Mouse (Mus musculus) kidney, postnatal 36 days (tissue): ENCODE results near the gene Zfp706.
A peak's percentile ranks its signal among the peaks of the same experiment; 100 is the strongest.
"Not testable (repeated sequence)": the region's sequence is repeated elsewhere in the genome, so short reads cannot be mapped to it uniquely, and the experiment has no call there.

Source experiments
- DNase-seq, 2 experiments: peaks; one replicate each; pipeline ENCODE4 v3.0.0; 2021 to 2022; ENCODE audit warnings: mixed read lengths in 2 of 2

The Zfp706 gene

DNA sequence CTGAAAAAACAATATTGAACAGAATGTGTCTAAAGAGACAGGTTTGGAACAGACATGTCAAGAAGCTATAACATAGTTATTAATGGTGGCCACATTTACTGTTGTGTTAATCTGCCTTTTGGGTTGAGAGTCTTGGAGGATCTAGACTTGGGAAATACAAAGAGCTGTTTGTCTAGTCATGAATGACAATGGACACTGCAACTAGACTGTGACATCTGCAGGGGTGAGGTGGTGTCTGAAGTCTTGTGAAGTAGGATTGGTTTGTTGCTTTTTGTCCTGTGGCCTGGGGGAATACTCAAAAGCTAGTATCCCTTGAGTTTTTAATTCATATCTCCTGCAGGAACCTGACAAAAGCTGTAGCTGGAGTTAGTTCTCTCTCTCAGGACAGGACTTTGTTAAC, 973 bp upstream of the Zfp706 start:
- DNase-seq: no peak

DNA sequence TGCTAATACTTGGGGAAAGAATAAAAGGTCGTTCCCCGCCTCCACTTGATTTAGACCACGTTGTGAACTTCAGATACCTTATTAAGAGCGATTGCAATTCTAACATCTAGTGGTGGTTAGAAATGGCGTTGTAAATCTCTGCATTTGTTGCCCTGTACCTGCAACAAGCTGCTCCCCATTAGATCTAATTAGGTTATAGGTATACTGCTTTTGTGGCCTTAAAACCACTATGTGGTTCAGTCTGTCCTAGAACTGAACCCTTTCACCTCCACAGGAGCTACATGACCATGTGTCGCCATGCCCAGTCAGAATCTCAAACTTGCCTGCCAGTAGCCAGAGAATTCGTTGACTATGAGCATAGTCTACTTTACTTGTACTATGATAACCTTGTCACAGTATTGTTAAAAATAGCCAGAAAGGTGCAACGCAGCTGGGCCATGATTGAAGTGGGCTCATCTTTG, 416 bp upstream of the Zfp706 start:
- no peak for DNase-seq

DNA sequence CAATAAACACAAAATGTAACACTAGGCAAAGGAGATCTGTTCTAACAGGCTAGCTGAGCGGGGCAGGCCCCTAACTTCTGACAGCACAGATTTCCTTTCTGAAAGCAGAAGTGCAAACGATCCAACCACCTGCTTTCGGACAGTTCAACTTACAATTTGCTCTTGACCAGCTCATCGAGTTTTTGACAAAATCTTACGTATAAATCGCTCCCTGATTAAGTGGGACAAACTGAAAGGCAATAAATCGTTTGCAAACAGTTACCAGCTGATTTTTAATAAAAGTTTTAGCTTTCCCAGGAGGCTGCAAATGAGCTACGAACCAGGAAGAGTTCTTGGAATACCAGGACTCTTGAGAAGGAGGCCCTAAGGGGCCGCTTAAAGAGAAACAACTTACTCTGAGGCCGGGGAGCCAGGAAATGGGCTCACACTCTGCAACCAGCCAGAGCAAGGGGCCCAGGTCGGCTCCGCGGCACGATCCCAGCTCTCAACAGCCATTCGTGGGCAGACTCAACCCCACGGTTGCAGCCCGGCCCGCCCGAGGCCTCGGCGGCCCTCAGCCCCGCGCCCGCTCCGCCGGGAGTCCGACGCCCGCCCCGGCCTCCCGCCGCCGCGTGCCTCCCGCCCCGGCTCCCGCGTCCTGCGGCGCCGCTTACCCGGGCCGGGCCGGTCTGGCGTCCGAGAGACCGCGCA, 953 bp downstream of the Zfp706 start:
- DNase-seq: peak in 1 of 2 experiments; percentile 58

DNA sequence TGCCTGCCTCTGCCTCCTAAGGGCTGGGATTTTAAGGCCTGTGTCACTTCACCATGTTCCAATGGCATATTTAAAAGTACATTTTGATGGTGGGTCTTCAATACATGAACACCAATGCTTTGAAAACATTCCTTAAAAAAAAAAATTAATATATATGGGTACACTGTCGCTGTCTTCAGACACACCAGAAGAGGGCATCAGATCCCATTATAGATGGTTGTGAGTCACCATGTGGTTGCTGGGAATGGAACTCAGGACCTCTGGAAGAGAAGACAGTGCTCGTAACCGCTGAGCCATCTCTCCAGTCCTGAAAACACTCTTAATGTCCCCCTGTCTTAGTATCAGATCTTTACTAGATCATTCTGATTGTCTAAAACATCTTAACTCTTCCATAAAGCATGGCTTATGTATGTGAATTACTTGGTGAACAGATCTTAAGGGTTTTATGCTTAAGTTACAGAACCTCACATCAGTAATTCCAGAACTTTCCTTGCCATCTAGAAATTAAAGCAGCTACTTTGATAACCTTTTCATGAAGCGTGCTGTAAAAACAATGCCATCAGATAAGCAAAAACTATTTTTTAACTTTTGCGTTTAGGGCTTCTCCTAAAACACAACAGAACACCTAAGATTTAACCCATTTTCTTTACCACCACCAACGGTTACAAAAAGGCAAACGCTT, 1.6 kb downstream of the Zfp706 start:
- no peak for DNase-seq

DNA sequence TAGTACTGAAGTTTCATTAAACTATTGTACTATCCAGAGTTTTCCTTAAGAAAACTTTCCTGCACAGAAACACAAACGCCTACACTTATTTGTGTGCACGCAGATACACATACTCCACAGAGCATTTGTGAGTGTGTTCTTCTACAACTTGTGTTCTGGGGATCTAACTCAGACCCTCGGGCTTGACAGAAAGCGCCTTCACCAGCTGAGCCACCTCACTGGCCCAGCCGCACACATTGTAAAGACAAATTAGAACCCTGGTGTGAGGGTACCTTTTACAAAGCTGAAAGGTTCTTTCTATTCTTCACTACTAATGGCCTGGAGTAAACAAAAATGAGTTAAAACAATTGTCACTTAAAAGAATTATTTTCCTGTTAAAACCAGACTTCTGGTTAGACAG, 2.7 kb downstream of the Zfp706 start:
- DNase-seq: no peak

DNA sequence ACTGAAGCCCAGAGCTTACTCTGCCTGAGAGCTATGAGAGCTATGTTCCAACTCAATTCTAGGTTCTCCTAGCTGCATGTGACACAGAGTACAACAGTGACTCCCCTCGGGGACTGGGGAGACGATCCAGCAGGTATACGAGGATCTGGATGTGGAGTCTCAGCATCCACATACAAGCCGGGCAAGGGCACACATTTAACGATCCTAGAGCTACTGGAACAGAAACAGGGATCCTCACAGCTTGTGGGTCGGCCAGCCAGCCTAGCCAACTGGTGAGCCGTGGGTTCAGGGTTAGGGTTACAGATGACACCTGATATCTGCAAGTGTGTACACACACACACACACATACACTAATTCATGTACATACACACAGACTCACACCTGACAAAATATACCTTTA, 5.3 kb downstream of the Zfp706 start:
- no peak for DNase-seq

DNA sequence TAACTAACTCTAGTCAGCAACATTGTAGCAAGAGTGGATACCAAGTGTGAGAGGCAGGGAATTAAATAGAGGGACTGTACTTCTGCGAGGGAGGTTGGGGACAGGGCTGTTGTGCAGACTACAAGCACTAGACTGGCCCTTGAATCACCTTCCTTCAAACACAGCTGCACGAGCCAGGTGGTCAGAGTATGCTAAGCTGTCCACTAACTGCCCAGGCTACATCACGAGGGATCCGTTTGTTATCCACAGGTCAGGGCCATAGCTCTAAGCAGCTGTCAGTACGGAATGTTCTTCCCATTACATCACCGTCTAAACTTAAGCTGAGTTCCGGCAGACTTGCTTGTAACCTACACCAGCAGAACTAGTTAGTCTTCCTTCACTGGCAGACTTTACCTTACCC, 8.0 kb downstream of the Zfp706 start:
- DNase-seq: not testable (repeated sequence)

DNA sequence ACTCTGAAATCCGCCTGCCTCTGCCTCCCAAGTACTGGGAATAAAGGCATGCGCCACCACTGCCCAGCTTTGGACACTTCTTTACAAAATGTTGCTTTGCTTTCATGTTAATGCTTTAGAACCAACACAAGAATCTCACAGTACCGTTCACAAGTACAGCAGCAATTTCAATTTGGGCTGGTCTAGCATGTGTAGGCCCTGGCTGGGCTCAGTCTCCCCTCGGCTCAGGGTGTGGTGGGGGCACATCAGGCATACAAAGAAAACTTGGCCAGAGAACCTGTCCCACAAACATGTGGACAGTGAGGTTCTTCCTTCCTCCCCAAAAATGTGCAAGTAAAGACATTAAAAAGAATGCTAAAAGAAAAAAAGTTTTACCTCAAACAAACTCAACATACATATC, 12.4 kb downstream of the Zfp706 start:
- DNase-seq: no peak

DNA sequence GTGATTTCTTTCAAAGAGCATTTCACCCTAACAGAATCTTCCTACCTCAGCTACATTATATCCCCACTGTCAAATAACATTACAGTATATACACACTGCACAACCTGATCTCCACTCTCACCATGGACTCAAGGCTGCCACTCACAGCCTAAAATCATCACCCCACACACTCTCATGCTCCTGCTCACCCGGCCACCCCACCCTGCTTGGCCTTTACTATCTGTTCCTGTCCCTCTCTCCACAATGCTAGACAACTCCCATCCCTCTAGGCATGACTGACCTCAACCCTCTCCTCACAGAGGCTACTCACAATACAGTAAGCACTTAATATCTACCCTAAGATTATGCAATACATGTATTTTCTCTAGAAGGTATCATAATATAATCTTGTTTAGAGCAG, 12.9 kb downstream of the Zfp706 start:
- no peak for DNase-seq

DNA sequence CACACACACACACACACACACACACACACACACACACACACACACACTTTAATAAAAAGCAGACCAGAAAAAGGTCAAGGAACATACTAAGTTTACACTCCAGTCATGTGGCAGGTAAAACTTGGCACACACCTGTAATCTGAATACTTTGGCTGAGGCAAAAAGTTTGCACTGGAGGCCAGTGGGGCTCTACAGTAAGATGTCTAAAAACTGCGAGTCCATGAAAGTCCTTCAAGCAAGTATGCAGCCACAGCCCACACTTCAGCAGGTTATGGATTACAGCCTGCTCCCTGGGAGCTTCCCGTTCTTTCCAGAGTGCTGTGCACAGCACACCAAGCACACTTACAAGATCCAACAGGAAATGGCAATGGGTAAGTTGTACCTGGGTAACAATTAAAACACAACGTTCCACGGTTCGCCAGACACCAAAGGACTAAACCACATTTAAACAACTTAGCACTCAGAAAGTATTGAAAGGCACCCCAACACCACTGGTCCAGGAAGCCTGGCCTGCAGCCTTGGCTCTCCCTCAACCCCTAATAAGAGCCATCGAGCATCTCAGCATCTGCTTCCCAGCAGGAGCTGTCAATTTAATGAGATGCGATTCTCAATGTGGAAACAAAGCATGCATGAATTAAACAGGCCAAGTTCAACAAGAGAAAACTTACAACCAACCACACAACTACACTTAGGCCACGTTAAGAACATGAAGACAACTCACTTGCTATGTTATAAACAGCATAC, 14.0 kb downstream of the Zfp706 start:
- DNase-seq: no peak

DNA sequence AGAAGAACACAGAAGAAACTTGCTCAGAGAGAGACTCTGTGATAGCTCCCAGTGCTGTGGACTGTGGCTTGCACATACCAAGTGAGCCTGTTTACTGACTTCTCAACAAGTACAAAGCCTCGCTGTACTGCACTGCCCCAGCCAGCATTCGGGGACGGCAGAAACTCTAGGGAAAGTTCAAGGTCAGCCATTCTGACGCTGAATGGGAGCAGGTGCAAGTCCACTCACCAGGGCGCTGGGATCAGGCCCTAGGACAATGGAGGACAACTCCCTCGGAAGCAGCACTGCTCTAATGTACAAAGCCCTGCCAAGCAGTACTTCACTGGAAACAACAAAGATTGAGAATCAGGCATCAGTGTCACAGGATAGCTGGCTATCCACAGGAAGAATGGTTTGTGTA, 16.2 kb downstream of the Zfp706 start:
- peak in 1 of 2 experiments; percentile 52 for DNase-seq

DNA sequence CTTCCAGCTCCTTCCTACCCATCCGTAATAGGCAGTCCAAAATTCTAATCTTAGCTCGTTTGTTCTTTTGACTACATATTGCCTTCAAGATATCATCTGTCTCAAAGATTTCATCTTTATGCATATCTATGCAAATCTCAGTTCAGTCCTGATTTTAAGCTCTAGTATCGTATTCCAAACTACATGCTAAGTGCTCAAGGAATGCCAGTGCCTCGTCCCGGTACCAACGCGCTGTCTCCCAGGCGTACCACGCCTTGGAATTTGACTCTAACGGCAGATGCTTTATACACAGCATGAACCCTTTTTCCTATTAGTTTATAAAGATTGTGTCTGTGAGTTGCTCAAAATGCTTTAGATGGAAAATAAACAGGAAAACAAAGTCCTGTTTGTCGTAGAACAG, 17.7 kb downstream of the Zfp706 start:
- no peak for DNase-seq

DNA sequence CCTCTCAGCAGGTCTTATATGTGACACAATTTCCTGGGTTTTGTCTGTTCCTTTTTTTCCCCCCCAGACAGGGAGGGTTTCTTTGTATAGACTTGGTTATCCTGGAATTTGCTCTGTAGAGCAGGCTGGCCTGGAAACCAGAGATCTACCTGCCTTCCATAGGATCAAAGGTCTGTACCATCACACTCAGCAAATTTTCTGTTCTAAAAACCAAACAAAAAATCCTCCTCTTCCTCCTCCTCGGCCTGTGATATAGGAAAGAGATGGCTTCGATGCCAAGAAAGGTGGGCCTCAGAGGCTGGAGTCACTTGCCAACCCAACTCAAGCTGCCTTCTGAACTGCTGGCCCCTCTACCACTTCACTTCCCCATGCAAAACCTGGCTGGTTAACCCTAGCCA, 18.9 kb downstream of the Zfp706 start:
- DNase-seq: no peak

DNA sequence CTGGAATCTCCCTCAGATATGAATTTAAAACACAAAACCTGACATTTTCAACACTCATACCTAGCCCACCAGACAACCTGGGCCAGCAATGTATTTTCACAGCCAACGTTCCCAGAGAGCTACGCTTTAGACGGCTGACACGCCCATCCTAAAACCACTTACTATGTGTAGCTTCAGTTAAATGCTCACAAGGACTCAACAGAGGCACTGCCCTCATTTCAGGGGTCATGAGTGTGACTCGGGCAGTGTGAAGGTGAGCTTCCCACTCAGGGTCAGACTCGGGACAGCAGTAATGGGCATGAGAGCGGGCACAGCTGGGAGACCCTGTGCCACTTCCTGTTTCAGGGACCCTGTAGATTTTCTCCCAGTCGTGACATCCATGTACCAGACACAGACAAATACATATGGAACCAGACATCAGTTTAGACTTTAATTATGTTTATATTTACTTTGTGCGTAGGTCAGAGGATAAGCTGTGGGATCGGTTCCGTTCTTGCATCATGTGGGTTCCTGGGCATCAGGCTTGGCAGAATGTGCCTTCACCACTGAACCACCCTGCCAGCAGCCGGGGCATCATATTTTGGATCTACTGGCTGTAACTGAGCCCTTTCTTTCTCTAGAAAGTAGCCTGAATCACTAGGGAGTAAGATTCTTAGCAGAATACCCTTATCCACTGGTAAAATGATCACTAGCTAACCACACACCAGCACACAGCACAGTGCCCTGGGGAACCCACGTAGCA, 19.4 kb downstream of the Zfp706 start:
- no peak for DNase-seq

DNA sequence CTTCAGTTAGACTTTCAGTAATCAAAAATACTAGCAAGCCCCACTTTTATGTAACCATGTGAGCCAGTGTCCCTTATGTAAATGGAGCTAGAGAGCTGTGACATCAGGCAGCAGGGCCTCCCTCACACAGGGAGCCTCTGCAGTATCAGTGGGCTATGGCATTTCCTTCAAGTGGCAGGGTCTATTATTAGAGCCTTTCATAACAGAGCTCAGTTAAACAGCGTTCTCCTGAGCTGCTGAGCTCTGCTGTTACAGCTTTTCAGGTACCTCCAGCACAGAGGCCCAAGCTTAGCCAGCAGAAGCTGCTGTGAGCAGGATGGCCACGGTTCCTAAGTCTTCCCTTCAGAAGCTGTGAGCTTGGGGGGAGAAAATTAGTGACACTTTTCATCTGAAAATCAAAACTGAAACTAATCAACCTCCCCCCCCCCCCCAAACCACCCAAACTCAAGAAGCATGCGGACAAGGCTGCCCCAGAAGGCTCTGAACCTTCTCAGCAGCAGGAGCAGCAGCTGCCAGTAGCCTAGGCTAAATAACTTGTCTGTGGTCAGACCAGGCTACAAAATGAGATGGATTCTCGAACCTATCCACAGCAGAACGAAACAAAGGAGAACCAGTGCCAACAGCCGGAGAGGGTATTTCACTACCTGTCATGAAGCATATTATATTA, 20.2 kb downstream of the Zfp706 start:
- DNase-seq: no peak

DNA sequence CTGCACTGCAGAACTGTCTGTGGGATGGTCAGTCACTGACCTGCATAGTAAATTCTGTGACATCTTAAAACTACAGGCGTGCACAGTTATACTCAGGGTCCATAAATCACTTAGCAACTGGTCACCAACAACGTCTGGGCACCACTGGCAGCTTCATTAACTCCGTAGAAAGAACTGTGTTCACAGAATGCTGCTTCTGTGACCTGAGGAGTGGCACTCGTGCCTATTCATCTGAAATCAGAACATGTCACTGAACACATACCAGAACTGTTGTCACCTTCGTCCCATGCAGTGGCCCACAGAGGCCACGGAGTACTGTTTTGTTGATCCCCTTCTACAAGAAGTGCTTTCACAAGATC, 22.0 kb downstream of the Zfp706 start:
- no peak for DNase-seq

DNA sequence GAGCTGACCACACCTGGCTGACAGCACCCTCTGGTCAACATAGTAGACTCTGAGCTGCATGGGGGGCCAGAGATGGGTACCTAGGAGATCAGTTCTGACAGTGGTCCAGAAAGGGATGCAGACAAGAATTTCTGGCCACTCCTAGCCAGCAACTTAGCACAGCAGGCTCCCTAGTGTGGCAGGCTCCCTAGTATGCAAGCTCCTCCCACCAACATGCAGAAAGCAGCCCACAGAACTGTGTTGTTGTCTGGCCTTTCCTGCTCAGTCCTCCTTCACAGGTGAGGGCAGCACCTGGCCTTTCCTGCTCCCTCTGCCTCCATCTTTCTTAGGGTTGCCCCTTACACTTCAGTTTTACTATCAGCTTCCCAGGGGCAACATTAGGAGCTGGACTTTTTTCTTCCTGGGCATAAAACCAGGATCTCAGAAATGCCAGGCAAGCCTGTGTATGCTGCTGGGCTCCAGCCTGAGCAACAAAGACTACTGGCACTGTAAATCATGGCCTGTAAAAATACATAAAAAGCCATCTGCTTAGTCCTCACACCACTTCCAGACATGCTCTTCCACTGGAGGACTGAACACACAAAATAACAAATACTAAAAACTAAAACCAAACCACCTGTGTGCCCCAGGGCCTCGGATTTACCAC, 22.5 kb downstream of the Zfp706 start:
- DNase-seq: no peak

DNA sequence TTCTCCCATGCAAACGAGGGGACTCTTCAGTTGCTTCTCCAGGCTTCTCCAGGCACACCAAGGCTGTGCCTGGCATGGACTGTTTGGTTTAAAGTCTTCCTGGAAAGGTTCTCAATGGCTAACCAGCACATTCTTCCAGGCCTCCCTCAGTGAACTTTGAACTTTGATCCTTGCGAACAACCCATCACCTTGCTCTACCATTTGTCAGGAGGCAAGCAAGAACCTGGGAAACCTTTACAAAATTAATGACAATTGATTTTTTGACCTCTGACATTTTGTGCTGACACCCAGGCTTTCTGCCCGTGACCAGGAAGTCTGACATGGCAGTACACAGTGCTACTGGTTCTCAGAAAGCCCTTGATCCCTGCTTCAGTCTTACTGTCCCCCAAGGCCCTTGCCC, 24.1 kb downstream of the Zfp706 start:
- peak; percentile 67 to 89 for DNase-seq

DNA sequence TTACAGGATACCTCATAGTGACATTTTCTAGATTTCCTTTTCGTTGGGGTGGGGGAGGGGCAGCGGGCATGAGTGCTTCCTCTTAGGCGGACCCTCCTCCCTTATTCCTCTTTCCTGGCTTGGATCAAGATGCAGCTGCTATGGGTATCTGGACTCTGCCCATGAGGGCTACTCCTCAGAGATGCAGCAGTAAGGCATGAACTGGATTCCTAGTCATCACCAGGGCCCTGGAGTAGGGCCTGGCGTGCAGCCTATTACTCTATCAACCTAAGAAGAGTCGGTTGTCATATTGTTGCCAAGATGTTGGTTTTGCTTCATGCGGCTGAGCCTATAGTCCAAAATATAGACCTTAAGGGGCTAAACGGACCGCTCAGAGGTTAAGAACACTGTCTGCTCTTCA, 27.3 kb downstream of the Zfp706 start:
- DNase-seq: peak in 1 of 2 experiments; percentile 46

DNA sequence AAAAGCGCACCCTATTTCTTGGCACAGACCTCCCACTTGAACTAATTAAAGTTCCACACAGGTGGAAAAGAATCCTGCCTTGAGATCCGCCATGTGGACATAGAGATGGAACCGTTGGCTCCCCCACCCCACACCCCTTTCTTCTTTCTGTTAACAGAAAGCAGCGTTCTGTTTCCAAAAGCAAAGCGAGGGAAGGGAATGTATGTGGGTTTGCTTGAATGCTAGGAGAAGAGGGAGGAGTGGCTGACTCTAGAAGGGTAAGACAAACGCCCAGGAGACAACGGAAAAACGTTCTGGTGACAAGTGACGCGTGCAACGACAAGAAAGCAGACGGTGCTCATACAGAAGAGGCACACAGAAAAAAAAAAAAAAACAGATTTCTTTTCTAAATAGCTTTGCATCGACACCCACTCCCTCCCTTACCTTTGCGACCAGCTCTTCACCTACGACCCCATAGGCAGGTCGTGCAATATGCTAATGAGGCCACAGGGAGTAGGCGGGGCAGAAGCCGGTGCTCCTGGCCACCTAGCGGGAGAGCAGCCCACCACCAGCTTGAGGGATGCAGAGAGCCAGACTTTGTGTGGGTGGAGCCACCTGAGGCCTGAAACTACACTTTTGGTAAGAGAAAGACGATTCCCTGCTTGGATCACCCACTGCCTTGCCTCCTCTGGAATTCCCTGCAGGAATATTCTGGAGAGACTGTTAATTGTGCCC, 27.9 kb downstream of the Zfp706 start:
- peak in 1 of 2 experiments; percentile 46 for DNase-seq

DNA sequence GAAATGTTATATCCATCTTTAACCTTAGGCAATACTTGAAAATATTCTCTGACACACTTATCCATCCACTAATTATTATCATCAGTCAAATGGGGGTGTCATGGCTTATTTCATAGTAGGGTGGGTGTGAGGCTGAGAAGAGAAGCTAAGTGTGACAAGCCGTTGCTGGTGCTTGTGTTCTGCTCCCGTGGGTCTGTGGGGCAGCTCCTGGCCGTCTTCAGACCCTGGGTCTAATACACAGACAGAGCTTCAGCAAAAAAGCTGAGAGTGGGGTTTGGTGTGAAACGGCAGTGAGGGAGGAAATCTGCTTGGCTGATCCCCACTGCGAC, 28.4 kb downstream of the Zfp706 start:
- DNase-seq: no peak

DNA sequence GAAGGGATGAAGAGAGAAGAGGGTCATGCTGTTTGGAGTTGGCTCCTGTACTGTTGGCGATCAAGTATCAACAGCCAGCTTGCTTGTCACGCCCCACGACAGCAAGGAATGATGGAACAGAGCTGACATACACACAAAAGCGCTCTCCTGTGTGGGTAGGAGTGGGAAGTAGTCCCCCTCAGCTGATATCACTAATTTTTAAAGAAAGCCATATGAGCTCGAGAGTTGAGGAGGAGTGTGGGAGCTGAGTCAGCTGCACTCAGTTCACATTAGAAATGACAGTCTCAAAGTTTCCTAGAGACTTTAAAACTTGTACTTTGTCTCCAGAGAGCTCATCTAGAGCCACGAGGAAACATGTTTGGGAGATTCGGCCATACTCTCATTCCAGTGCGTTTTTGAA, 29.8 kb downstream of the Zfp706 start:
- DNase-seq: no peak
